Mouse (Mus musculus) ES-E14 (cell line): ENCODE measurements around the gene Gm43720.

ENCODE experiments used
- CHD2 ChIP-seq: IDR thresholded peaks from 2 replicates; pipeline ENCODE4 v1.6.1; 2014; ENCODE audit warnings: mild to moderate bottlenecking, low read depth, low read length, inconsistent platforms
- ZNF384 ChIP-seq: IDR thresholded peaks from 2 replicates; pipeline ENCODE4 v1.6.1; 2012; ENCODE audit warnings: low read depth, low read length, inconsistent platforms

GRCm38 (mm10) chr5:138222111-138222510 lies 57.6 kb downstream of the Gm43720 start:
- no peak for TF ChIP-seq CHD2
- TF ChIP-seq ZNF384, result no peak
